Mouse (Mus musculus): ENCODE results near the gene Cort.

Gene Cort

DNA sequence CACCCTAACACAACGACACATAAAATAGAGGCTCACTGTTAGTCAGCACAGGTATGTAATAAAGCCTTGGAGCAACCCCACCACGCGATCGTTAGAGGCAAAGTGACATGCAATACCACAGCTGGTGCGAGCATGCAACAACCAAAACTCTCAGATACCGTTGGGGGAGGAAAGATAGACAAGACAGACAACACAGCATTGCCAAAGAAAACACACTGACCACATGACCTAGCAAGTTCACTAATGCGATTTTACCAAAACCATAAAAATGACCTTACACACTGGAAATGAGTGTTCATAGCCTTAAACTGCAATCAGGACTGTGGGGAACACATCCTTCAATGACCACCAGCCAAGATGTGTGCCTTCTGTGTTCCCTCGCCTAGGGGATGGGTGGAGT is 35.2 kb downstream of the Cort start:
- no peak for DNase-seq

DNA sequence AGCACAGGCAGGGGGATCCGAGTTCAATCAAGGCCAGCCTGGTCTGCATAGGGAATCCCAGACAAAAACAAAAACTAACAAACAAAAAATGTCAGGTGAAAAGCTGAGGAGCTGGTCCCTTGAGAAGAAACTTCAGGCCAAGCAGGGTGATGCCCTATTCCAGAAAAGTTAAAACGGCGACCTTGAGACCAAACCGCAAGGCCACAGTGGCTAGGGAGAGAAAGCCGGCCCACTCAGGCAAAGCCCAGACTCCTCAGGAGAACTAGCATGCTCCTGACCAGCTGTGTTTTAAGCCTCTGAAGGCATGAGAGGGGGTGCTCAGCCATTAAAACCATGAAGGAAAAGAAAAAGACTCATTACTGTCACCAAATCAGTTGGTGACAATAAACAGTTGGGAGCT is 41.2 kb downstream of the Cort start:
- DNase-seq: no peak

DNA sequence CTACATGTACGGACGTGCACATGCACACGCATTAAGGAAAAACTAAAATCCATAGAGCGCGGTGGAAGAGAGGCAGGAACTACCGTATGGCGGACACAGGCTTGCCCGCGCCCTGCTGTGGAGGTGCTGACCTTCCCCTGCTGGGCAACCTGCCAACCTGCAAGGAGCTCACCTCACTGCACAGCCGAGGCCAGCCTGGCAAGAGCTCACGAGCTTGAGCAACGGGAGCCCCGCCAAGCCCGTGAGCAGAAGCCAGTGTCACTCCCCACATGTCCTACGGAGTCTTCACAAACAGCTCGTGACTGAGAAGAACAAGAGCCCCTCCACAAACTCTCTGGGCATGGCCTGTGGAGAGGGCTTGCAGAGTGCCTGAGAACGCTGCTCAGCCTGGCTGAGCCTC is 45.0 kb downstream of the Cort start:
- DNase-seq: no peak

DNA sequence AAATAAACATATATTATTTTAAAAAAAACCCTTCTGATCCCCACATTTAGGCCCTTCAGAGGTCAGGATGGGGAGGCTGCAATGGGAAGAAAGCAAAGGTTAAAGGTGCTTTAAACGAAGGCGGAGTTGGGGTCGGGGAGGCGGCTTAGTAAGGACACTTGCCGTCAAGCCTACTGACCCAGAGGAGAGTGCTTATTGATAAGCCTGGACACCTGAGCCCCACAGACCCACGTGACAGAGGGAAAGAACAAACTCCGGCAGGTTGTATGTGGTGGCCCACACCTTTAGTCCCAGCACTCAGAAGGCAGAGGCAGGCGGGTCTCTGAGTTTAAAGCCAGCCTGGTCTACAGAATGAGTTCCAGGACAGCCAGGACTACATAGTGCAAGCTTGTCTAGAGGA is 46.5 kb downstream of the Cort start:
- no peak for DNase-seq

DNA sequence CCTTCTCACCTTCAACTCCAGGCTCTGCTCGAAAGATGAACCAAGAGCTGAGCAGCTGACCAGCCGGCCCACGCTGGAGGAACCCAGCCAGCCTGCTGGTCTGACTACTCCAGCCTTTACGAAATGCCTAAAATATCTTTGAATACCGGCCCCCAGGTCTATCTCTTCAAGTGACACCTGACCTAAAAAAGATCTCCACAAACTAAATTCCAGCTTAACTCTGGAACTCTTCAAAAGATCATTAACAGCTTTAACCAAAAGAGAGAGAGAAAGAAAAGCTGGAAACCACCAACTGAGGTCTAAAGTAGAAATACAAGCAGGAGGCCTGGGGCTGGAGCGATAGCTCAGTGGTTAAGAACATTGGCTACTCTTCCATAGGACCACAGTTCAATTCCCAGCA is 46.9 kb downstream of the Cort start:
- DNase-seq: no peak

DNA sequence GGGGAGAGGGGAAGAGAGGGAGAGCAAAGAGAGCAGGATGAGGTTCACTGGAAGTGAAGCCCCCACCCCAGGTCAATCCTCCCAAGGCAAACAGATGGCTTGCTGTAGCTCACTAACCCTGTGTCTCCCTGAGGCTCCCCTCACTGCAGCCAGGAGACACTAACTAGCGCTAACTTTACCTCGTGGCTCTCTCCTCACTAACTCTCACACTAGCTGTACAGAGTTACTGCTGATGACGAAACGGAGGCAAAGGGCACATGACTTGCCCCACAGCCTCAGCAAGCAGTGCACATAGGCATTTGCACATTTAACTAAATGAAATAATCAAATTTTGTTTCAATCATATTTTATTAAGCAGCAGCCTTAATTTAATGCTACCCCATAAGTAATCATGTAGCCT is 48.3 kb downstream of the Cort start:
- DNase-seq: no peak

DNA sequence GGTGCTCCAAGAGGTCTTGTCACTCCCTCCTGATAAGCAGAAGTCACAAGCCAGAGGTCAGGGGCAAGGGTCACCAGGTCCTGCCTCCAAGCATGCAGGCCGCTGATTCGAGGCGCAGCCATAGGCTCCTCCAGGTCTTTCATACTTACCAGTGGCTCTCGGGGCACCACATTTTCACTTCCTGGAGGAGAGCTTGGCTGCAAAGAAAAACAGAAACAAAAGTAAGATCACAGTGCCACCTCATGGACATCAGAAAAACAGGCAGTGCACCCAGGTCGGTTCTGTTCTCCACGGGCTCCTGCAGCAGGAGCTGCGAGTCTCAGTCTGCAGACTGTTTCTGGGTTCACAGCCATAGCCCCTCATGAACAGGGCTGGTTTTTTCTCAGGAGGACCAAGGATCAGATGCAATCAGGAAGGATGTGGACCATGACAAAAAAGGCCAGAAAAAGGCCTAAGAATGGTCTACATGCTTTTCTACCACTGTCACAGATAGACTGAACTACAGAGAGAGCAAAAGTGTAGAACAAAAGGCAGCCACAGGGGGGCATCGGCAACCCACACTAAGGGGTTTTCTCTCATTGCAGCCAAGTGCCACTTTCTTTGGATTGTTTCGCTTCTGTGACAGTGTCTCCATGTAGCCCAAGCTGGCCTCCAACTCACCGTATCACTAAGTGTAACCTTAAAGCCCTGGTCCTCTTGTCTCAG is 50.5 kb downstream of the Cort start:
- DNase-seq: peak; percentile 80

DNA sequence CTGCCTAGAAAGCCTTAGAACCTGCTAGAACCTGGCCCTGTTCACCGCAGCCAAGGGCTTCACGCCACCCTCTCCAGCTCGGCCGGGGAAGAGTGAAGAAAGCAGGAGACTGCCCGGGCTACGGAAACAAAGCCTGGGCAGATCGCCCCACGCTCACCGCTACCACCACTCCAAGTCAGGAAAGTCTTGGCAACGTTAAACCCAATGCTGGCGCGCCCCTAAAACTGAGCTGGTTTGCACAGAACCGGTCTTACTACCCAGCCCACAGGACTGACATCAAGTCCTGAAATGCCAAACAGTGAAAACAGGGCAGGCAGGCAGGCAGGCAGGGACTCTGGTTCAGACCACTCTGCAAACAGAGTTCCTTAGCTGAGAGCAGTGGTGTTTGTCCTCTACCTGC is 51.5 kb downstream of the Cort start:
- DNase-seq: no peak

Measured in thymus, postnatal 14 days (tissue).